In genomic region chr1:59809921-59810320, GRCm38 (mm10) we compare ENCODE assay signal across 25 mouse cellular contexts.
"Had no signal": no experiment of that assay in that cellular context is flagged by ENCODE, and none has a peak within 500 bp of the region (broad histone marks: within the 10 kb centered on the region; RNA-seq: fewer than 3 reads in every experiment).

No protein-coding gene starts in this region.

- DNase-seq: gastrocnemius, postnatal 14 days; gastrocnemius, postnatal 36 days; heart, adult 2 months; heart, postnatal 14 days; heart, postnatal 36 days; kidney, adult 11 months; kidney, adult 2 months; kidney, adult 9 months; kidney, postnatal 14 days; kidney, postnatal 36 days; layer of hippocampus, postnatal 36 days; left cerebral cortex, postnatal 4 days; liver, embryonic 13.5 days had no signal

- H3K36me3 ChIP-seq: heart, embryonic 15.5 days; hindbrain, embryonic 13.5 days; hindbrain, embryonic 15.5 days; limb, embryonic 15.5 days; liver, embryonic 13.5 days; liver, embryonic 15.5 days had no signal

- H3K9me3 ChIP-seq: heart, embryonic 13.5 days; heart, embryonic 15.5 days; hindbrain, embryonic 13.5 days; hindbrain, embryonic 15.5 days; kidney, embryonic 15.5 days; limb, embryonic 13.5 days; limb, embryonic 15.5 days; liver, embryonic 13.5 days; liver, embryonic 15.5 days had no signal

- ATAC-seq: hindbrain, postnatal 0 days; intestine, embryonic 16.5 days had no signal

- H3K4me1 ChIP-seq: heart, embryonic 13.5 days; heart, embryonic 15.5 days; hindbrain, embryonic 13.5 days; hindbrain, embryonic 15.5 days; kidney, embryonic 15.5 days; limb, embryonic 13.5 days; limb, embryonic 15.5 days had no signal

- H3K4me3 ChIP-seq: heart, adult 2 months; heart, embryonic 13.5 days; heart, embryonic 15.5 days; hindbrain, embryonic 13.5 days; hindbrain, embryonic 15.5 days; kidney, embryonic 15.5 days; layer of hippocampus, adult 2 months; limb, embryonic 13.5 days; limb, embryonic 15.5 days; liver, embryonic 13.5 days; liver, embryonic 15.5 days had no signal

- H3K27ac ChIP-seq: heart, adult 2 months; heart, embryonic 13.5 days; heart, embryonic 15.5 days; hindbrain, embryonic 13.5 days; hindbrain, embryonic 15.5 days; hindbrain, postnatal 0 days; kidney, embryonic 15.5 days; kidney, postnatal 0 days; layer of hippocampus, adult 2 months; limb, embryonic 13.5 days; limb, embryonic 15.5 days; liver, embryonic 13.5 days; liver, embryonic 15.5 days had no signal

- H3K27me3 ChIP-seq: heart, embryonic 13.5 days; heart, embryonic 15.5 days; hindbrain, embryonic 13.5 days; hindbrain, embryonic 15.5 days; kidney, embryonic 15.5 days; limb, embryonic 13.5 days; limb, embryonic 15.5 days; liver, embryonic 13.5 days; liver, embryonic 15.5 days had no signal

- H3K9ac ChIP-seq: heart, embryonic 13.5 days; heart, embryonic 15.5 days; hindbrain, embryonic 13.5 days; hindbrain, embryonic 15.5 days; kidney, embryonic 15.5 days; limb, embryonic 13.5 days; limb, embryonic 15.5 days; liver, embryonic 13.5 days; liver, embryonic 15.5 days had no signal
